ENCODE assay signal across 16 mouse cellular contexts in genomic region chr2:71974143-71974846, GRCm38 (mm10). TPM values are rescaled to one million over a fixed set of nuclear protein-coding genes. Genes with fewer than 3 reads are reported as not detected.
DNase-seq lines count a peak whose midpoint lies in the region; ATAC-seq lines count a peak whose summit lies in the region.
"Had no signal": no experiment of that assay in that cellular context is flagged by ENCODE, and none has a peak within 500 bp of the region (broad histone marks: within the 10 kb centered on the region; RNA-seq: fewer than 3 reads in every experiment).

No protein-coding gene starts in this region.

- H3K4me1 ChIP-seq in liver, embryonic 11.5 days (replicated peaks; ENCODE audit: control insufficient read depth, insufficient read depth, low read length), result no peaks in the 10 kb centered on the region
- H3K4me1 ChIP-seq: forebrain, embryonic 15.5 days; heart, embryonic 13.5 days; limb, embryonic 10.5 days had no signal

- H3K4me2 ChIP-seq in liver, embryonic 11.5 days, result no peak overlapping the region
- H3K4me2 ChIP-seq: forebrain, embryonic 15.5 days; heart, embryonic 13.5 days had no signal

- no peaks in the 10 kb centered on the region for H3K36me3 ChIP-seq in liver, embryonic 11.5 days (ENCODE audit: control insufficient read depth, insufficient read depth, low read length)
- H3K36me3 ChIP-seq: forebrain, embryonic 15.5 days; heart, embryonic 13.5 days; limb, embryonic 10.5 days had no signal

- H3K4me3 ChIP-seq in liver, embryonic 11.5 days (ENCODE audit: low read depth, low read length), result no peak overlapping the region
- H3K4me3 ChIP-seq: forebrain, embryonic 15.5 days; heart, embryonic 13.5 days; layer of hippocampus, adult 2 months; limb, embryonic 10.5 days had no signal

- no peak for ATAC-seq in liver, embryonic 11.5 days (replicated peaks; ENCODE audit: low FRiP score)
- ATAC-seq: forebrain, embryonic 15.5 days had no signal

- no peaks in the 10 kb centered on the region for H3K9me3 ChIP-seq in liver, embryonic 11.5 days (ENCODE audit: control insufficient read depth, low read length)
- H3K9me3 ChIP-seq: forebrain, embryonic 15.5 days; heart, embryonic 13.5 days; limb, embryonic 10.5 days had no signal

- H3K9ac ChIP-seq in liver, embryonic 11.5 days (ENCODE audit: low read depth, low read length), result no peak overlapping the region
- H3K9ac ChIP-seq: forebrain, embryonic 15.5 days; heart, embryonic 13.5 days had no signal

- 79% methylated on average over 10 of the region's 11 CpGs for WGBS in liver, embryonic 11.5 days

- no peak overlapping the region for H3K27ac ChIP-seq in liver, embryonic 11.5 days (ENCODE audit: low read depth, low read length)
- H3K27ac ChIP-seq: forebrain, embryonic 15.5 days; heart, embryonic 13.5 days; layer of hippocampus, adult 2 months; limb, embryonic 10.5 days had no signal

- intact Hi-C loops in heart, postnatal 25 days (cut with DNase I), result no loop called here

- DNase-seq in heart, adult 11 months, result peak; percentile 85
- DNase-seq in heart, postnatal 25 days (ENCODE audit: low spot score), result no peak
- peak; percentile 31 for DNase-seq in ovary, postnatal 36 days (ENCODE audit: low spot score)
- DNase-seq in ovary, postnatal 10 days (ENCODE audit: low spot score), result no peak
- peak; percentile 87 to 92 for DNase-seq in cerebellum, postnatal 25 days
- no peak for DNase-seq in T-cell, adult 2 months (ENCODE audit: low spot score)
- DNase-seq in liver, embryonic 11.5 days (ENCODE audit: low spot score), result no peak
- DNase-seq in thymus, postnatal 4 days, result no peak
- DNase-seq: B cell, adult 2 months; kidney, adult 18-20 months; lung, adult 18-20 months had no signal

- H3K27me3 ChIP-seq in liver, embryonic 11.5 days (replicated peaks; ENCODE audit: control insufficient read depth, insufficient read depth, low read length), result peaks cover 1% of the 10 kb centered on the region; the same call in 1 of the 2 replicates
- H3K27me3 ChIP-seq: forebrain, embryonic 15.5 days had no signal

RNA-seq across cellular contexts. Expression of gene Rapgef4, which starts 6.7 kb away (rescaled TPM):
- 10 to 100 TPM; 21.5 to 23.1 TPM for total RNA-seq in heart, postnatal 25 days (2021)
- 3.9 and 4.2 TPM in 2 replicates for polyA plus RNA-seq in liver, embryonic 11.5 days (2014; fragmentation: Nextera tagmentation; extraction: Ambion mirVana)
- total RNA-seq: MEL had no signal

Comparison
In these comparisons a context has a peak if more than half of its experiments do, and no peak if none do; other contexts are left out.
1. DNase-seq: peak in heart, adult 11 months (single experiment), ovary, postnatal 36 days (single experiment) and cerebellum, postnatal 25 days (2 of 2); none in heart, postnatal 25 days (single experiment), ovary, postnatal 10 days (single experiment), T-cell, adult 2 months (single experiment), liver, embryonic 11.5 days (single experiment) and thymus, postnatal 4 days (single experiment).